Mouse (Mus musculus): ENCODE results near the gene Cfap73. TPM values are rescaled to one million over a fixed set of nuclear protein-coding genes. Genes with fewer than 3 reads are reported as not detected.

Gene Cfap73
- polyA plus RNA-seq, 1 experiment from 2014 or later, result not detected

DNA sequence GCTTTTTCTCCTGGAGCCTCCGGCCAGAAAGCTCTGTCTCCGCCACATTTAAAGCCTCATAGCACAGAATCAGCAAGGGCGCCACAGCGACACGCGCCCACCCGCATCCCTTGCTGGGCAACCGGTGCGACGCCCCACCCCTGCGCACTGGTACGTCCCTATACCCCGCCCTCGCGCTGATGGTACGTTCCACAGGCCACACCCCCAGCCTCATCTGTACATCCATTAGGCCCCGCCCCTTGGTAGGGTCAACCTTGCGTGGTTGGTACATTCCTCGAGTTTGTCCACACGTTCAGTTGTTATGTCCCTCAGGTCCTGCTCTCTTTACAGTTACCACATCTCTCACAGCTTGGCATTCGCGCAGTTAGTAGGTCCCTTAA is 21.6 kb downstream of the Cfap73 start, which contains the start of the genes Rita1 and Ddx54:
TSS of gene Rita1 (minus strand) at position 148 of the 380 bp plus-strand sequence.
TSS of gene Ddx54 (plus strand) at position 298 of the 380 bp plus-strand sequence.
- DNase-seq, result peak; percentile 98
- Histone ChIP-seq H3K4me2 (ENCODE audit: low read length) (peak within 1 kb of the TSS; percentile 85), H3K27ac (replicated peaks; ENCODE audit: low read depth, low read length) (peak within 1 kb of the TSS; percentile 85), H3K9me3 (ENCODE audit: control insufficient read depth, low read length) (no peaks in the 10 kb centered on the region), H3K27me3 (ENCODE audit: control insufficient read depth, insufficient read depth, low read length) (no peaks in the 10 kb centered on the region), H3K4me3 (replicated peaks; ENCODE audit: low read depth, low read length) (peak within 1 kb of the TSS; percentile 68), H3K4me1 (ENCODE audit: control insufficient read depth, insufficient read depth, low read length) (peaks cover 14% of the 10 kb centered on the region), H3K36me3 (ENCODE audit: control insufficient read depth, insufficient read depth, low read length) (peaks cover 15% of the 10 kb centered on the region), H3K9ac (replicated peaks; ENCODE audit: low read length) (peak within 1 kb of the TSS; percentile 59)
- ATAC-seq (ENCODE audit: low FRiP score, low TSS enrichment), result peak; percentile 89
- WGBS, result 0% methylated on average over 22 of the region's 22 CpGs

DNA sequence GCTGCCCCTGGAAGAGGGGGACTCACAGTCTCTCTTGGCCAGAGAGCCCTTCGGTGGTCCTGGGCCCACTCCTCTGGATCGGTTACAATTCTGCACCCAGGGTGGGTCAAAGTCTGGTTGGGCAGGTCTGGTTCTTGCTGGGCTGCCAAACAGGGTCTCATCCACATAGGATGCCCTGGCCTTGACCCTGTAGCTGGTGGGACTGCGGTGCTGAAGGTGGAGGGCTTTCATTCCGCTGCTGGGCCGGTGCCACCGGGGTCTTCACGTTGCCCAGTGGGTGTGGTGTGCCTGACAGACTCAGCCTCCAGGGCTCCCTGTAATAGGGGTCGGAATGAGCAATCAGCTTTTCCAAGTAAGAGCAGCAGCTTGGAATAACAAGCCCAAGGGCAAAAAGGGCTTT is 22.6 kb downstream of the Cfap73 start:
- no peak for DNase-seq
- Histone ChIP-seq H3K27me3 (ENCODE audit: control insufficient read depth, insufficient read depth, low read length) (no peaks in the 10 kb centered on the region), H3K4me2 (ENCODE audit: low read length) (peak overlapping the region; percentile 85), H3K36me3 (ENCODE audit: control insufficient read depth, insufficient read depth, low read length) (peaks cover 7% of the 10 kb centered on the region; the same call in 1 of the 2 replicates), H3K9me3 (ENCODE audit: control insufficient read depth, low read length) (no peaks in the 10 kb centered on the region), H3K9ac (replicated peaks; ENCODE audit: low read length) (peak overlapping the region; percentile 57), H3K27ac (replicated peaks; ENCODE audit: low read depth, low read length) (0 out of 2 replicates have a peak overlapping the region, but pooled peaks have one; percentile 8), H3K4me1 (ENCODE audit: control insufficient read depth, insufficient read depth, low read length) (peaks cover 14% of the 10 kb centered on the region), H3K4me3 (replicated peaks; ENCODE audit: low read depth, low read length) (peak overlapping the region; percentile 68)
- WGBS, result 52% methylated on average over 8 of the region's 8 CpGs
- no peak for ATAC-seq (ENCODE audit: low FRiP score, low TSS enrichment)

GRCm38 (mm10) chr5:120610906-120611305 is 23.1 kb downstream of the Cfap73 start:
- Histone ChIP-seq H3K9me3 (ENCODE audit: control insufficient read depth, low read length) (no peaks in the 10 kb centered on the region), H3K4me2 (ENCODE audit: low read length) (peak overlapping the region; percentile 85), H3K9ac (replicated peaks; ENCODE audit: low read length) (no peak overlapping the region; the same call in 1 of the 2 replicates), H3K4me3 (replicated peaks; ENCODE audit: low read depth, low read length) (peak overlapping the region; percentile 68), H3K27me3 (ENCODE audit: control insufficient read depth, insufficient read depth, low read length) (no peaks in the 10 kb centered on the region), H3K27ac (replicated peaks; ENCODE audit: low read depth, low read length) (no peak overlapping the region), H3K36me3 (ENCODE audit: control insufficient read depth, insufficient read depth, low read length) (peaks cover 7% of the 10 kb centered on the region; the same call in 1 of the 2 replicates), H3K4me1 (ENCODE audit: control insufficient read depth, insufficient read depth, low read length) (peaks cover 14% of the 10 kb centered on the region)
- ATAC-seq (ENCODE audit: low FRiP score, low TSS enrichment), result no peak
- no peak for DNase-seq
- 92% methylated on average over 5 of the region's 5 CpGs for WGBS

DNA sequence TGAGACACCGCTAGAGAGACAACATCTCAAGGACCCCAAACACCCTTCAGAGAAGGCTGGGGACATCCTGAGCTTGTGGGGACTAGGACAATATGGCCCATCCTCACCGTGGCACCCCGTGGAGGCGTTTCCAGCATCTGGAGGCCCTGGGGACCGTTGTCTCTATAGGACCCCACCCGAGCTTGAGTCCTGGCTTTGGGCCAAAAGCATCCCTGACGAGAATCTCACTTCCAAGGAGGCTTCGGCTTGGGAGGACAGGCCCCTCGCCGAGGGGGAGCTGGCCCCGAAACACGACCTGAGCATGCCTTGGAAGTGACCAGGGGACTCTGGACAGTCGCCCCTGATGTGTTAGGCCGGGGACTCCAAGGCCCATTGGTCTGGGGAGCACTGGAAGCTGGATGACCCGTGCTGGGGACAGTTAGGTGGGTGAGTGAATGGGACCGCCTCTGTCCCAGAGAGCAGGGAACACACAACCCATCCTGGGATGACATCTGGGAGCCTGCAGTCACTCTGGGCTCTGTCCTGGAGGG is 24.7 kb downstream of the Cfap73 start:
- no peak overlapping the region for H3K4me2 ChIP-seq (ENCODE audit: low read length)
- WGBS, result 89% methylated on average over 16 of the region's 16 CpGs
- no peak for DNase-seq
- no peak overlapping the region for H3K4me3 ChIP-seq (replicated peaks; ENCODE audit: low read depth, low read length)
- peaks cover 18% of the 10 kb centered on the region for H3K4me1 ChIP-seq (ENCODE audit: control insufficient read depth, insufficient read depth, low read length)
- H3K9me3 ChIP-seq (ENCODE audit: control insufficient read depth, low read length), result no peaks in the 10 kb centered on the region
- no peak overlapping the region for H3K9ac ChIP-seq (replicated peaks; ENCODE audit: low read length)
- ATAC-seq (ENCODE audit: low FRiP score, low TSS enrichment), result no peak
- H3K36me3 ChIP-seq (ENCODE audit: control insufficient read depth, insufficient read depth, low read length), result peaks cover 7% of the 10 kb centered on the region; the same call in 1 of the 2 replicates
- no peaks in the 10 kb centered on the region for H3K27me3 ChIP-seq (ENCODE audit: control insufficient read depth, insufficient read depth, low read length)
- no peak overlapping the region for H3K27ac ChIP-seq (replicated peaks; ENCODE audit: low read depth, low read length)

- ATAC-seq (ENCODE audit: low FRiP score, low TSS enrichment) (no peak), DNase-seq (no peak)
- 79% methylated on average over 3 of the region's 3 CpGs for WGBS
- peaks cover 15% of the 10 kb centered on the region for H3K4me1 ChIP-seq (ENCODE audit: control insufficient read depth, insufficient read depth, low read length)
- no peaks in the 10 kb centered on the region for H3K9me3 ChIP-seq (ENCODE audit: control insufficient read depth, low read length)
- H3K4me2 ChIP-seq (ENCODE audit: low read length), result no peak overlapping the region
- H3K36me3 ChIP-seq (ENCODE audit: control insufficient read depth, insufficient read depth, low read length), result peaks cover 7% of the 10 kb centered on the region; the same call in 1 of the 2 replicates
- no peaks in the 10 kb centered on the region for H3K27me3 ChIP-seq (ENCODE audit: control insufficient read depth, insufficient read depth, low read length)
- H3K9ac ChIP-seq (replicated peaks; ENCODE audit: low read length), result no peak overlapping the region
- no peak overlapping the region for H3K27ac ChIP-seq (replicated peaks; ENCODE audit: low read depth, low read length)
- no peak overlapping the region for H3K4me3 ChIP-seq (replicated peaks; ENCODE audit: low read depth, low read length)
Observed at GRCm38 (mm10) chr5:120607335-120607734, 26.7 kb downstream of the Cfap73 start.

GRCm38 (mm10) chr5:120606590-120607200 is 27.3 kb downstream of the Cfap73 start:
- H3K9me3 ChIP-seq (ENCODE audit: control insufficient read depth, low read length), result no peaks in the 10 kb centered on the region
- ATAC-seq (ENCODE audit: low FRiP score, low TSS enrichment), result no peak
- H3K4me2 ChIP-seq (ENCODE audit: low read length), result no peak overlapping the region
- no peak overlapping the region for H3K9ac ChIP-seq (replicated peaks; ENCODE audit: low read length)
- no peak overlapping the region for H3K4me3 ChIP-seq (replicated peaks; ENCODE audit: low read depth, low read length)
- 66% methylated on average over 25 of the region's 25 CpGs for whole genome bisulfite sequencing
- peaks cover 12% of the 10 kb centered on the region for H3K4me1 ChIP-seq (ENCODE audit: control insufficient read depth, insufficient read depth, low read length)
- H3K27ac ChIP-seq (replicated peaks; ENCODE audit: low read depth, low read length), result no peak overlapping the region
- H3K36me3 ChIP-seq (ENCODE audit: control insufficient read depth, insufficient read depth, low read length), result peaks cover 7% of the 10 kb centered on the region; the same call in 1 of the 2 replicates
- H3K27me3 ChIP-seq (ENCODE audit: control insufficient read depth, insufficient read depth, low read length), result no peaks in the 10 kb centered on the region
- DNase-seq, result no peak

DNA sequence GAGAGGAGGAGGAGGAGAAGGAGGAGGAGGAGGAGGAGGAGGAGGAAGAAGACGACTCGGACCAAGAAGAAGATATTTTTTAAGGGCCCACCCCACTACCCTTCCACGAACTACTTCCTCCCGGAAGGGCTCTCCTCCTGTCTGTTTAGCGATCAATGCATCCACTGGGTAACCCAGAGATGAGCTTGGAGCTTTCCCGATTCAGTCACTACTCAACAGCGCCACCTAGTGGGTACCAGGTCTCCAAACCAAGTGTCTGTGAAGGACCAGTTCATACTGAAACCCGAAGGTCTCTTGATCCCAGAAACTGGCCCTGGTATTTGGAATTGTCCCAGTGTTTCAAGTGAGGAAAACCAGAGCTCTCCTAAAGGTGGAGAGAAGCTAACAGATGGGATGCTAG is 28.3 kb downstream of the Cfap73 start:
- Histone ChIP-seq H3K27me3 (ENCODE audit: control insufficient read depth, insufficient read depth, low read length) (no peaks in the 10 kb centered on the region), H3K4me1 (ENCODE audit: control insufficient read depth, insufficient read depth, low read length) (peaks cover 4% of the 10 kb centered on the region; the same call in 1 of the 2 replicates), H3K4me3 (replicated peaks; ENCODE audit: low read depth, low read length) (peak overlapping the region; percentile 31), H3K9ac (replicated peaks; ENCODE audit: low read length) (no peak overlapping the region; the same call in 1 of the 2 replicates), H3K4me2 (ENCODE audit: low read length) (peak overlapping the region; percentile 65), H3K36me3 (ENCODE audit: control insufficient read depth, insufficient read depth, low read length) (peaks cover 7% of the 10 kb centered on the region; the same call in 1 of the 2 replicates), H3K9me3 (ENCODE audit: control insufficient read depth, low read length) (no peaks in the 10 kb centered on the region), H3K27ac (replicated peaks; ENCODE audit: low read depth, low read length) (peak overlapping the region; percentile 68)
- WGBS, result 2% methylated on average over 8 of the region's 8 CpGs
- ATAC-seq (ENCODE audit: low FRiP score, low TSS enrichment), result peak; percentile 80
- DNase-seq, result peak; percentile 97

GRCm38 (mm10) chr5:120605241-120605661 is 28.8 kb downstream of the Cfap73 start:
- peaks cover 7% of the 10 kb centered on the region; the same call in 1 of the 2 replicates for H3K36me3 ChIP-seq (ENCODE audit: control insufficient read depth, insufficient read depth, low read length)
- no peaks in the 10 kb centered on the region for H3K9me3 ChIP-seq (ENCODE audit: control insufficient read depth, low read length)
- H3K27ac ChIP-seq (replicated peaks; ENCODE audit: low read depth, low read length), result peak overlapping the region; percentile 68
- DNase-seq, result peak; percentile 44
- no peaks in the 10 kb centered on the region for H3K27me3 ChIP-seq (ENCODE audit: control insufficient read depth, insufficient read depth, low read length)
- ATAC-seq (ENCODE audit: low FRiP score, low TSS enrichment), result peak; percentile 41; the same call in 1 of the 2 replicates
- peak overlapping the region; percentile 37; the same call in 1 of the 2 replicates for H3K9ac ChIP-seq (replicated peaks; ENCODE audit: low read length)
- 3% methylated on average over 10 of the region's 10 CpGs for WGBS
- peak overlapping the region; percentile 65 for H3K4me2 ChIP-seq (ENCODE audit: low read length)
- peak overlapping the region; percentile 31 for H3K4me3 ChIP-seq (replicated peaks; ENCODE audit: low read depth, low read length)
- H3K4me1 ChIP-seq (ENCODE audit: control insufficient read depth, insufficient read depth, low read length), result peaks cover 4% of the 10 kb centered on the region; the same call in 1 of the 2 replicates
